Mouse (Mus musculus): ENCODE measurements around the gene Efcab9. TPM values are rescaled to one million over a fixed set of nuclear protein-coding genes. Genes with fewer than 3 reads are reported as not detected.

Gene Efcab9
- total and polyA plus RNA-seq, 3 experiments: 0.77 to 1.3 TPM; not detected in 1

- TF ChIP-seq MYC (IDR thresholded peaks at IDR 0.05; ENCODE audit: low read depth, low read length) (peak; percentile 64), CHD2 (IDR thresholded peaks at IDR 0.05; ENCODE audit: low read length) (no peak), HCFC1 (IDR thresholded peaks at IDR 0.05; ENCODE audit: low read depth, low read length) (peak; percentile 54; the same call in 1 of the 2 replicates), POLR2A (IDR thresholded peaks at IDR 0.05; ENCODE audit: control insufficient read depth in 1 of 2, insufficient read depth in 1 of 2, low read depth in 1 of 2, low read length in 2 of 2, poor library complexity in 1 of 2) (peak in 1 of 2 experiments; percentile 73; a peak in 2 of 4 replicates), TAL1 (IDR thresholded peaks at IDR 0.05; ENCODE audit: low read length) (peak; percentile 59)
Observed at GRCm38 (mm10) chr11:32542687-32543411, 11.0 kb upstream of the Efcab9 start (continued).

GRCm38 (mm10) chr11:32542181-32542580 is 10.3 kb upstream of the Efcab9 start:
- no peaks in the 10 kb centered on the region for H3K9me3 ChIP-seq (replicated peaks; ENCODE audit: insufficient read depth, low read length)
- peak overlapping the region; percentile 96 for H3K27ac ChIP-seq (ENCODE audit: control insufficient read depth, low read depth, low read length)
- H3K79me2 ChIP-seq (ENCODE audit: control insufficient read depth, insufficient read depth, low read length, poor library complexity): no peaks in the 10 kb centered on the region; the same call in 1 of the 2 replicates
- peak overlapping the region; percentile 65 for H3K9ac ChIP-seq (ENCODE audit: control insufficient read depth, low read depth, low read length, poor library complexity, severe bottlenecking)
- H3K36me3 ChIP-seq (ENCODE audit: control insufficient read depth in 1 of 2, insufficient read depth in 2 of 2, low read length in 2 of 2): peaks cover 0 to 32% of the 10 kb centered on the region in 2 experiments; a peak in 2 of 4 replicates
- peak; percentile 23 for DNase-seq (ENCODE audit: low read depth, low spot score)
- H3K4me3 ChIP-seq (ENCODE audit: control insufficient read depth in 1 of 2, insufficient read depth in 1 of 2, low read depth in 2 of 2, low read length in 2 of 2): peak overlapping the region in 1 of 2 experiments; percentile 27; a peak in 1 of 4 replicates
- no peak for TF ChIP-seq BHLHE40 (IDR thresholded peaks at IDR 0.05; ENCODE audit: borderline replicate concordance, low read depth, low read length)
- TF ChIP-seq GABPA (IDR thresholded peaks at IDR 0.05; ENCODE audit: low read depth, low read length): no peak
- no peak for TF ChIP-seq POLR2AphosphoS2 (IDR thresholded peaks at IDR 0.05; ENCODE audit: low read length)
- TF ChIP-seq ZKSCAN1 (IDR thresholded peaks at IDR 0.05; ENCODE audit: low read depth, low read length): no peak
- no peak for TF ChIP-seq ETS1 (IDR thresholded peaks at IDR 0.05; ENCODE audit: low read depth, low read length)
- TF ChIP-seq USF2 (IDR thresholded peaks at IDR 0.05; ENCODE audit: borderline replicate concordance in 1 of 2, insufficient read depth in 1 of 2, low read depth in 1 of 2, low read length in 2 of 2): no peak
- no peak for TF ChIP-seq EP300 (IDR thresholded peaks at IDR 0.05; ENCODE audit: low read depth in 1 of 2, low read length in 2 of 2)
- TF ChIP-seq SIN3A (IDR thresholded peaks at IDR 0.05; ENCODE audit: low read length): no peak
- no peak for TF ChIP-seq NRF1 (IDR thresholded peaks at IDR 0.05; ENCODE audit: insufficient read depth, low read depth, low read length, poor library complexity, severe bottlenecking)
- TF ChIP-seq RCOR1 (IDR thresholded peaks at IDR 0.05; ENCODE audit: low read depth, low read length): no peak
- no peak for TF ChIP-seq TBP (IDR thresholded peaks at IDR 0.05; ENCODE audit: low read depth, low read length)
- no peak for TF ChIP-seq MYC (IDR thresholded peaks at IDR 0.05; ENCODE audit: low read depth, low read length)
- H3K27me3 ChIP-seq (ENCODE audit: control insufficient read depth in 1 of 2, insufficient read depth in 2 of 2, low read length in 2 of 2): no peaks in the 10 kb centered on the region
- peaks cover 19 to 41% of the 10 kb centered on the region in 2 experiments for H3K4me1 ChIP-seq (ENCODE audit: control insufficient read depth in 1 of 2, insufficient read depth in 2 of 2, low read length in 2 of 2)

- Histone ChIP-seq H3K9me3 (replicated peaks; ENCODE audit: insufficient read depth, low read length) (no peaks in the 10 kb centered on the region), H3K36me3 (ENCODE audit: control insufficient read depth in 1 of 2, insufficient read depth in 2 of 2, low read length in 2 of 2) (peaks cover 0 to 32% of the 10 kb centered on the region in 2 experiments; a peak in 2 of 4 replicates), H3K27ac (ENCODE audit: control insufficient read depth, low read depth, low read length) (no peak overlapping the region), H3K27me3 (ENCODE audit: control insufficient read depth in 1 of 2, insufficient read depth in 2 of 2, low read length in 2 of 2) (no peaks in the 10 kb centered on the region), H3K4me1 (ENCODE audit: control insufficient read depth in 1 of 2, insufficient read depth in 2 of 2, low read length in 2 of 2) (peaks cover 19 to 41% of the 10 kb centered on the region in 2 experiments), H3K9ac (ENCODE audit: control insufficient read depth, low read depth, low read length, poor library complexity, severe bottlenecking) (no peak overlapping the region), H3K79me2 (ENCODE audit: control insufficient read depth, insufficient read depth, low read length, poor library complexity) (no peaks in the 10 kb centered on the region; the same call in 1 of the 2 replicates), H3K4me3 (ENCODE audit: control insufficient read depth in 1 of 2, insufficient read depth in 1 of 2, low read depth in 2 of 2, low read length in 2 of 2) (no peak overlapping the region)
- no peak for DNase-seq (ENCODE audit: low read depth, low spot score)
- TF ChIP-seq ZC3H11A (IDR thresholded peaks at IDR 0.05; ENCODE audit: low read depth, low read length): no peak
- no peak for TF ChIP-seq JUND (IDR thresholded peaks at IDR 0.05; ENCODE audit: low read depth, low read length)
- TF ChIP-seq GATA1 (IDR thresholded peaks at IDR 0.05; ENCODE audit: low read depth, low read length): no peak
- no peak for TF ChIP-seq SMC3 (IDR thresholded peaks at IDR 0.05; ENCODE audit: low read depth, low read length)
- TF ChIP-seq RCOR1 (IDR thresholded peaks at IDR 0.05; ENCODE audit: low read depth, low read length): no peak
- no peak for TF ChIP-seq CHD1 (IDR thresholded peaks at IDR 0.05; ENCODE audit: low read depth, low read length)
Observed at GRCm38 (mm10) chr11:32540463-32540862, 8.6 kb upstream of the Efcab9 start.

All from MEL (cell line).